Mouse (Mus musculus) natural killer cell, adult 2 months (primary cell): ENCODE measurements around the gene Trpm6.

Experiments
- DNase-seq, 2 experiments: peaks; one replicate each; pipeline ENCODE4 v3.0.0; 2022; ENCODE audit warnings: low spot score in 2 of 2

The Trpm6 gene

DNA sequence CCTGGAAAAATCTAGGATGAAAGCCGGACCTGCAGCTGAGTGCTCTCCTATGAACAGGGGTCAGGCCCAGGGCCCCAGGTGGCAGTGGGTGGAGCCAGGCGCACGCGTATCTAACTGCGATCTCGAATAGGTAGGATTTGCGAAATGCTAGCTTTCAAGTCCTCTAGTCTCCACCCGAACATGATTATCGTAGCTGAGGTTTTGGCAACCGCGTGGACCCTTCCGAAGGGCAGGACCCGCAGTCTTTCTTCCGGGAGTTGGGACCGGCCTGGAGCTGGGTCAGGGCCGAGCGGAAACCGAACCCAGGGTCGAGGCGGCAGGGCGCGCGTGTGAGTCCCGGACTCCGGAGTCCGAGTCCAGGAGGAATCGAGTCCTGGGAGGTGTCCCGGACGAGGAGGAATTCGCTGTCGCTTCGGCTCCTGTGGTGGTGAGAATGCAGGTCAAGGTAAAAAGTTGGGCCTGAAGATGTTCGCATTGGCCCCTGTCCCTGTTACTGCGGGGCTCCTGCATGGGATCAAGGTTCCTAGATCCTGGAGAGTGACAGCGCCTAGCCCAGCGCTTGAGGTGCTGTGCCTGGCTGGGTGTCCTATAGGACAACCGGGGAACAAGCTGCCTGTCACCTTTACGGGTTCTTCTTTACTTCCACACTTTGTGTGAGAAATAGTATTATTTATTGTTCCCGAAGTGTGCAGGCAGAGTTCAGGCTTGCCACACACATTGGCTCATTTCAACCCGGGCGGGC lies at the start of gene Trpm6:
Gene Trpm6 (plus strand): TSS at position 386 of the 742 bp plus-strand sequence.
- no peak for DNase-seq

DNA sequence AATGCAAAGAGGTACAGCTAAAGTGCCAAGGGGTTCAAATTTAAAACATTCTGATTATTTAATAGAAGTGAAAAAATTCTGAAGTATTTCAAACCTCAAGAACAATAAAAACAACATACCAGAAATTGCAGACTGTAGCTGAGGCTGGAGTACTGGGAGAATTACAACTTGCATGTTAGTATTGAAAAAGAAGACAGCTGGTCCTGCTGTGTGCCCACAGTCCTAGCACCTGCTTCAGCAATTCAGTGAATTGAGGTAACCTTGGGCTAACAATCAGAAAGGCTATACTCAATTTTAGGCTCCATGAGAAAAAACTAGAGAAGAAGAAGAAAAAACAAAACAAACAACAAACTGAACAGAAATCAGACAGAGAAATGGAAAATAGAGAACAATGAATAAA lies 41.7 kb upstream of the Trpm6 start:
- DNase-seq = no peak

DNA sequence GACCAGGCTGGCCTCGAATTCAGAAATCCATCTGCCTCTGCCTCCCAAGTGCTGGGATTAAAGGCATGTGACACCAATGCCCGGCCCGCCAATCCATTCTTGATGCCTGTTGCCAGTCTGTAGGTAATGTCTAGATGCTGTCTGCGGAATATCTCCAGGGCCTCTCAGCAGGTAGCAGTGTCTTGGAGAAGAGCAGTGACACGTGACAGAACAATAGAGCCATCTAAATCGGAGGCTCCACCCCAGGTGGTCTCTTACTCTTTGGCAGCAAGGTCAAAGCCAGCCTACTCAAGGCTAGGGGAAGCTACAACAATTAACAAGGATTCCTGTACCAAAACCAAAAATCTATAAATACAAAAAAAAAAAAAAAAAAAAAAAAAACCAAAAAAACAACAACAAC lies 38.9 kb upstream of the Trpm6 start:
- no peak for DNase-seq

DNA sequence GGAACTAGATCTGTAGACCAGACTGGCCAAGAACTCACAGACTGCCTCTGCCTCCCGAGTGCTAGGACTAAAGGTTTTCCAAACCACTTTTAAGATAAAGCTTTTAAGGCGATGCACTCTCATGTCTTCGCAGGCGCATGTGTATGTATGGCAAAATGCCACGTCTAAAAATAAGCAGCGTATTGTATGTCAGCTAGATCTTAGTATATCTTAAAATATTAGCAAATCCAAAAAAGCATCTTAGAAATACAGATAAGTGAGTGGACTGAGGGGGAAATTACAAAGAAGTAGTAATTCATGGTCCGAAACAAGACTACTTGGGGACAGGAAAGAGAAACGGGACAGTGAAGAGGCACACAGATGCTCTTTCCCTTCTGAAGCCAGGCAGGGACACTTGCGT lies 38.2 kb upstream of the Trpm6 start:
- DNase-seq = no peak

DNA sequence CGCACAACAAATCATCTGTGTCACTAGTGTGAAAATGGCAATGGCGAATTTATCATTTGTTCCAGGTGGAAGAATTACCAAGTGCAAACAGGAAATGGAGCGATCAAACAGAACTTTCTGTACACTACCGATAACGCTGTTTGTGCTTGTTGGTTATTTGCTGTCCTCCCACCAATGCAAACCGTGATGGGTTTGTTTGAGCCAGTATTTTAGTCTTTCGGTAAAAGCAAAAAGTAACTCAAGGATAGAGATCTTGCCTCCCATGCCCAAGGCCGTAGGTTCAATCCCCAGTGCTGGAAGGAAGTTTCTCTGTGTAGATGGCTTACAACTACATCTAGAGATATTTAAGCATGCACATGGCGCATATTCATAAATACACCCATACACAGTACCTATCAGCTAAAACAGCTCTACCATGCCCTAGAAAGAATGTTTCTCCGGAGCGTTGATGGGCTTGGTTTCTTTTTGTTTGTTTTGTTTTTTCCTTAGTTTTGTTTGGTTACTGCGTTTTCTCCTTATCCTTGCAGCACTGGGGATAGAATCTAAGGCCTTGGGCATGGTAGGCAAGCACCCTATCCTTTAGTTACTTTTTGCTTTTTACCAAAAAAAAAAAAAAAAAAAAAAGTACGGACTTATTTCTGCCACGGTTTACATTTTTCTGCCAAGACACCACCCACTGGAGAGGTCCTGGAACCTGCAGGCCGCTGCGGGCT lies 37.5 kb upstream of the Trpm6 start:
- no peak for DNase-seq

DNA sequence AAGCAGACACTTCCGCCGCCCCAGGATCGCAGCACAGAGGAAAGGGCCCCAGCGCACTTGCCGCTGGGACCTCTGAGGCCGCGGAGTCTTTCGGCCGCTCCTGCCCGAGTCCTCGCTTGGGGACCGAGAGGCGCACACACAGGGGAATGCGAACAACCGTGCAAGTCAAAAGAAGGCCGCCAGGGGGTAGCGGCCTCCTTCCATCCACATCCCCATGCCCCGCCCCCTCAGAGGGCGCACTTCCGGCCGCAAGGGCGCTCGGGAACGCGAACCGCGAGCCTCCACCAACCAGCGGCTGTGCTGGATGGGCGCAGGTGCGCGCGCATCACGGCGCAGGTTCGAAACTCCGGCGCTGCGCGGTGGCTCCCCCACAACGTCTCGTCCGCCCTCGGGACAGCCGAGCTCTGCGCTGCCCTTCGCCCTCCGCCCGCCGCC lies 36.9 kb upstream of the Trpm6 start, which contains the start of gene D030056L22Rik:
Gene D030056L22Rik (plus strand): TSS at position 328 of the 435 bp plus-strand sequence.
- DNase-seq = peak; percentile 97 to 98

DNA sequence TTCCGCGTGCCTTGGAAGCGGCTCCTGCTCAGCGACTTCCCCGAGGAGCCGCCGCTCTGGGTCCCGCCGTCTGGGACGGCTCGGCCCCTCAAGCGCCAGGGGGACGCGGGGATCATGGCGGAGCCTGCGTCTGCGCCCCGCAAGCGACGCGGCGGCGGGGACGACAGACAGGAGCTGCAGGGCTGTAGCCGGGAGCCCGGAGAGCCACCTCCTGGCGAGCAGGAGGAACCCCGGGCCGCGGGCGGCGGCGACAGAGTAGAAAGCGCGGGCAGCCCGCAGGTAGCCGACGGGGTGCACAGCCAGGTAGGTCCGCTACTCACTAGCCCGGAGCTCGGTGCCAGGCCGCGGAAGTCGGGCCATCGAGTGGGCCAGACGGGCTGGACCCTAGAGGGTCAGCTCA lies 36.4 kb upstream of the Trpm6 start:
- peak; percentile 30 to 49 for DNase-seq

DNA sequence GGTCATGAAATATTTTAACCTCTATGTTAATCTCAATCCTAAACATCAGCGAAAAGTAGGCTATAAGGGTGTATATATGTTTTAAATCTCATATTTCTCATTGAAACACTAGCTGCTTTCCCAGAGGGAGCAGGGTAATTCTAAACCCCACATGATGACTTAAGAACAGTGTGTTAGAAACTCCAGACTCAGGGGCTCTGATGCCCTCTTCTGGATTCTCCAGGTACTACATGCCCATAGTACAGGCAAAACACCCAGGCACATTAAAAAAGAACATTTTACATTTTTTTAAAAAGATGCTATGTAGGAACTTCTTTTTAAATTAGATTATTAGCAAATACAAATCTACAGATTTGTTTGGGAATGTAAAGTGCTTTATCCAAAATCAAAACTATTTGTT lies 33.4 kb upstream of the Trpm6 start:
- peak; percentile 60 to 74 for DNase-seq

DNA sequence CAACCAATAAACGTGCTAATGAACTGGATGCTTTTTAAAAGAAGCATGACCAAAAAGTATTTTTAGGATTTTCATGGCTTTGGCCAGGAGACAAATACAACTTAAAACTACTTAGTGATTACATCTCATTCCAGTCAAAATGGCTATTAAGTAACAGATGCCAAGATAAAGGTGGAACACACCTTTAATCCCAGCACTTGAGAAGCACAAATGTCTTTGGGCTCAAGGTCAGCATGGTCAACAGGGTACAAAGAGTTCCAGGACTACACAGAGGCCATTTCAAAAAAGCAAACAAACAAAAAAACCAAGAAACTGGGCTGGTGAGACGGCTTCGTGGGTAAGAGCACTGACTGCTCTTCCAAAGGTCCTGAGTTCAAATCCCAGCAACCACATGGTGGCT lies 29.4 kb upstream of the Trpm6 start:
- DNase-seq = no peak

DNA sequence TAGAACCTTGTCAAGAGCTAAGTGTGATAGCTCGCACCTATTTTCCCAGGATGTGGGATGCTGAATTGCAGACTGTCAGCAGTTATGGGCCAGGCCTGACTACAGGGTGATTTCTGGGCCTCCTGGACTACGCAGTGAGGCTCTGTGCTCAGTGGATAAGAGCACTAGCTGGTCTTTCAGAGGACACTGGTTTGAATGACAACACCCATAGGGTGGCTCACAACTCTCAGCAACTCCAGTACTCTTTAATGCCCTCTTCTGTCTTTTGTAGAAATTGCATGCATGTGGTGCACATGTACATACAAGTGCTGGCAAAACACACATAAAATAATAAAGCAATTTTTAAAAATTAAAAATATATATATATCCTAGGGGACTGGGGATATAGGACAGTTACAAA lies 24.6 kb upstream of the Trpm6 start:
- no peak for DNase-seq

DNA sequence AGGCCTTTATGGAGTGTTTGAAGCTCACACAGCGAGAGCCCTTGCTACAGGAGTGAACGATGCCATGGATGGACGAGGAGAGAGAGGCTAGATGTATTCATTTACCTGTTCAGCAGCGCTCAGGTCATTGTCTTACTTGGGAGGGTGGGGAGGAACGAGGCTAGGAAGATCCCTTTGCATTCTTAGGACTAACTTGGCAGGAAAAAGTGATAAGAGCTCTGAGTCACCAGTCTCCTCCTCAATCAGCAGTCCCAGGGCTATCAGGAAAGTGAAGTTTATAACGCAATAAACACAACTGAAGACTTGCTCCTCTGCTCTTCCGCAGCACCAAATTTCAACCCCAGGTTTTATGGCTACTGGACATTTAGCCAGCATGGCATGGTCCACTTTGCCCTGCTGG lies 19.5 kb upstream of the Trpm6 start:
- DNase-seq = no peak

DNA sequence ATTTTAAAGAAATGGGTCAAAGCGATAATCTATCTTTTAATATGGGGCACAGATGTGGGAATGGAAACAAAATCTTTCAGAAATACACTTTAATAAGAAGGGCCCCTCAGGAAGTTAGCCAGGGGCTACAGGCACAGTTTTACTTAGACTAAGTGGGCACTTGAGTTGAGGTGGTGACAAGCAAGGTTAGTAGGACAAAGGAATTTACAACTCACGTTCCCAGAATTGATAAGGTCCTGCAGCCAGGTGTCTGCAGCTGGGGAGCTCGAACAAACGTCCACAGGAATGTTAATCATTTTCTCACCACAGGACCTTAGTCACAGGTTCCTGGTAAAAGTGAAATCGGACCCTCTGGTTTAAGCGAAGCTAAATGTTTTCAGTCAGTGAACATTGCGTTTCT lies 18.7 kb upstream of the Trpm6 start:
- no peak for DNase-seq

DNA sequence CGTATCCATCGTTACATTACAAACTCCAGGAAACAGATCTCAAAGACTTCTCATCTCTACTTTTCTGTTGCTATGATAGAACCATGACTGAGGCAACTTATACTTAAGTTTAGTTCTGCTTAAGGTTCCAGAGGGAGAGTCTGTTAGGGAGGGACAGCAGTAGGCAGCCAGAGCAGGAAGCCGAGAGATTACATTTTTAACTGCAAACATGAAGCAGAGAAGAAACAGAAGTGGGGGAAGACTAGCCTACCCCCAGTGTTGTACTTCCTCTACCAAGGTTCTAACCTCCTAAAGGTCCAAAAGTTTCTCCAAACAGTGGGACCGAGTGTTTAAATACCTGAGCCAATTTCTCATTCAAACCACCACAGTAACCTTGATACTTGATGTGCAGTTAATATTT lies 13.9 kb upstream of the Trpm6 start:
- DNase-seq = no peak

DNA sequence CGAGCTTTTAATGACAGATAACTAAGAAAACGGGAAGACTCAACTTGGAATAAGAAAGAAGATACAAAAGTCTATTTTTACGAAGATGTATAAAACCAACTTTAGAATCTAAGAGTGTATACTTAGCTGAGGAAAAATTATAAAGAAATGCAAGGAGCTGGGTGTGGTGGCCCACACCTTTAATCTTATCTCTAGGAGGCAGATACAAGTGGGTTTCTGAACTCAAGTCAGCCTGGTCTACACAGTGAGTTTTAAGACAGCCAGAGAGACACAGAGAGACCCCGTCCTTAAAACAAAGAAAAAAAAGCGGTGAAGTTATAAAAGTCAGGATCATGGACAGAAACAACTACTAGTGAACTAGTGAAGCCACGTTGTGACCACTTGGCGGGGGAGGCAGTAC lies 10.6 kb upstream of the Trpm6 start:
- no peak for DNase-seq

DNA sequence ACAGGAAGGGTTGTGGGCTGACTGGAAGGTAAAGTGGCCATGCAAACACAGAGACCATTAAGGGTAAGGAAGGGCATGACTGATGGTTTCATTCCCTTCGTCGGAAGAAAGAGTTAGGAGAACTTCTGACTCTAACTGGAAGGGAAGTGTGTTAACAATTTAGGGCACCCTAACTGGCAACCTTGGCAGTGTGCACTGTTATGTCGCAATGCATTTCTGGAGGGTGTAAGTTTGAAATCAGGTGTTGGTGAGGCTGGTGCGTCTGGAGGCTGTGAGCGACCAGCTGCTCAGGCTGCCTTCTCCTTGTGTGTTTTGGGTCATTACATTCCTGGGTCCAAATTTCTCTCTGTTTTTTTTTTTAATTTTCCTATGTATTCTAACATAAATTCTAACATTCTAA lies 5.8 kb upstream of the Trpm6 start:
- no peak for DNase-seq

DNA sequence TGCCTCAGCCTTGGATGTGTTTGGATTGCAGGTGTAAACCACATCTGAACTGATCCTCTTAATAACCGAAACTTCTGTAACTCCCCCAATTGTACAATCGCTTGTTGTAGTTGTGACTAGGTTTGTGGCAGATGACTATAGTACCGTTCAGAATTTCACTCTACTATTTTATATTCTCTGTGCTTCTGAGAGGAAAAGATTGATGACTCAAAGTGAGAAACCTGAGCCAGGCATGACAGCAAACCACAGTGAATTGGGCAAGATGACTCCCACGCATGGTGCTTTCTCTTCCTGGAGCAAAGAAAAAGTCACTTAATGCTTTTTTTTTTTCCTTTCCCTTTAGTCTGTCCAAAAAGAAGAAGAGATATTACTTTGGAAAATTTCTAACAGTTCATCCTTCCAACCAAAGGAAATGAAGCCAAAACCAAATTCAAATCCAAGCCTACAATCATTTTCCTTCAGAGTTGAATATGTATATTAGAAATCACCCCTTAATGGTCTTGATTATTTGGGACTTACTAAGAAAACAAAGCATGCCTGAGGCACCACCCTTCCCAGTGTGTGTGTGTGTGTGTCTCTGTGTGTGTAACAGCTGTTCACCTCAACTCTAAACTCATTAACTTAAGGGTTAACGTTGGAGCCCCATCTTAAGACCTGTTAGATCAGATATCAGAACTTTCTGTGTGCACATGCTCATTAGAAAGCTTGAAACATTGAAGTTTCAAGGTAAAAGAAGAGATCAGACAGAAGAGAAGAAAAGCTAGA lies 3.0 kb upstream of the Trpm6 start:
- no peak for DNase-seq

DNA sequence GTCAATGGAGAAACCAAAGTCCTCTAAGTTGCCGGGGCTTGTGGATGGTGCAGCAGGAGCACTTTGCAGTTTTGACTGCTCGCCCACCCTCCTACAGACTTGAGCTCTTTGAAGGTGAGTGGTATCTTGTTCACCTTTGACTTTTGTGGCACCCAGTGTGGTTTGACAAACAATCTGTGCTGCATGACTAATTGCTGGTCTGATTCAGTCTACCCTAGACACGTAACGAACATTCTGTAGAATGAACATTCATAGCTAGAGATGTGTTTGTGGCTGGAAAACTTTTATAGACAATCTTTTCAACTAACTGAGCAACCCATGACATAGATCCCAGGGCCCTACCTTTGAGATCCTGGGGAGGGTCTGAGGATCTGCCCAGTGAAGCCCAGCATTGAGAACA lies 2.4 kb upstream of the Trpm6 start:
- no peak for DNase-seq

DNA sequence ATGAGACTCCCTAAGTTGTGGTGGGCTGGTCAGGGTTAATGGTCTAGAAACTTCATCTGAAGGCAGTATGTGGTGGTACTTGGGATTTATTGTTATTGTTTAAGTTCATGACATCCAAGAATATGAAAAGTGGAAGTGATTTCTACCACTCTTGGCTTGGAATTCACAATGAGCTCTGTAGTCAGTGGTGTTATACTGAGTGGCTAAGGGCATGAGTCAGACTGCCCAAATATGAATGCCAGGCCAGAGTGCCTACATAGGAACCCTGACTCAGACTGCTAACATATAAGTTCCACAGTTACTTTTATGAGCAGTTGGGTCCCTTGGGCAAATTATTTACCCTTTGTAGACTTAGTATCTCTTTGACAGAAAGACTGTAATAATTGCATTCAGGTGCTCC lies 7.4 kb downstream of the Trpm6 start:
- no peak for DNase-seq

DNA sequence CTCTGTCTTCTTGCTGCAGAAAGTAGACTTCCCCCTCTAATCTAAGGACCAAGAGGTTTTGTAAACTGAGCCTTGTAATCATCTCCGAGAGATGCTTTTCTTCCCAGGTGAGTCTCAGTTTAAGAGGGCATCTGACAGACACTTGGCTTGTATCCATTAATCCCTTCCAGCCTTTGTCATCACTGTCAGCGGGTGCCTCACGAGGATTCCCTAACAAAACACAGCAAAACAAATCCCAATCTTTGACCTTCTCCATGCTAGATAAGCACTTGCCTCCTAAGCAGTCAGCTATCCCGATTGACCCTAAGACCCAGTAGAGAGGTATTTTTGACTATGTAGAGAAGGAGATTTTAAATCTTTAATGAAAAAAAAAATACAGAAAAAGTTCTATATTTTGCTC lies 7.9 kb downstream of the Trpm6 start:
- DNase-seq = no peak

DNA sequence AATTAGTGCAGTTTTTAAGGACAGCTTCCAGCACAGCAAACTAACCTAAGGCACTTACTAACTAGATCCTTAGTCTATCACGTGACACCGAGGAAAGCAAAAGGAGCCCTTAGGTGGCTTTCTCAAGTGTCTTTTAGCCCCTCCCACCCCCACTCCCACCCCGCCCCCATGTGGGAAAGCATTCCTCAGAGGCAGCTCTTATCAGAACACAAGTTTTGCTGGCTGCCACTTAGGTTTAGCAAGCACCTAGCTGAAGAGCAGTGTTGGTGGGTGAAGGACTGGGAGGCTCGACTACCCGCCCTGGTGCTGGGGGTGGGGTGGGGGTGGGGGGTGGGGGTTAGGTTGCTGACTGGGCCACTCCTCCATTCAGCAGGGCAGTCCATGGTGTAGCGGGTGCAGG lies 8.5 kb downstream of the Trpm6 start:
- DNase-seq = no peak

DNA sequence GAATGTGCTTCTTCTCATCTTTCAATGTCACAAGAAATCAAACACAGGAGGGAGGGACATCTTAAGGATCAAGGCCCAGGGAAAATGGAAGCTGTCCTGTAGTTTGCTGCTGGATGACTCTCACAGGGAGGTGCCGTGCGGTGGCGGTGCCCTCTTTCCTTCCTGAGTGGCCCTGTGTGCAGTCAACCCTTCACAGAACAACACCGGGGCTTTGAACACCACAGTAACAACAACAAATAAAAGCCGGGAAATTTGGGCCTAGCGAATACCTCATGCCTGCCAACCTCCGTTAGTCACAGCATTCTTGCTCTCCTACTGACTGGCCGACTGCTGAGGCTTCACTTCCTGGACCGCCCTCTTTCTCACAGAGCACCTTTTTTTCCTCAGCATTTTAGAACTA lies 9.1 kb downstream of the Trpm6 start:
- DNase-seq = no peak

DNA sequence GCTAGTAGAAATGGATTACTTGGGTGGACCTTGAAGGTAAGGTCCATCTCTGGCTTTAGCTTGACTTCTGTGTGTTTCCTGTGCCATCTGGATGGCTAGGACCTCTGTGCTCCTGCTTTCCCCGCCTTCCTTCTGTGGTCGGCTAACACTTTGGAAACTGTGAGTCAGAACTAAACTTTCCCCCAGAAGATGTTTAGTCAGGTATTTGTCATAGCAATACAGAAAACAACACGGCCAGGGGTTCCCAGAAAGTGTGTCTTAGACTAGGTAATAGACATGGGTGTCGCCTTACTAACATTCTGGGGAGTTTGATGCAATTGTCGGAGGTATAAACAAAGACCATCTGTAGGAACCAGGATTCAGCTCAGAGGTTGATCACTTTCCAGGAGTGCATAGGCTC lies 16.6 kb downstream of the Trpm6 start:
- no peak for DNase-seq

DNA sequence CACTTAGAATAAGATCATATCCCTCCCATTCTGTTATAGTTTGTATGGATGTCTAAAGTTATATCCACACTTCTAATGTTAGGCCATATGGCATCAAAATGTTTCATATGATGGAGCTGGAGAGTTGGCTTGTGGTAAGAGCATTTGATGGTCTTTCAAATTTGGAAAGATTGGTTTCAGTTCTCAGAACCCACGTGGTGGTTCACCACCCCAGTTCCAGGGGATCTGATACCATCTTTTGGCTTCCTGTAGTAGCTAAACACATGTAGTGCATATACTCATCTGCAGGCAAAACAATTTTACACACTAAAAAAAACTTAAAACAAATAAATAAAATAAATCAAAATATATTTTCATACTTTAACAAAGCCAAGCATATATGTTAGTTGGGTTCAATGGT lies 21.3 kb downstream of the Trpm6 start:
- no peak for DNase-seq
